Mouse (Mus musculus) intestine, embryonic 16.5 days (tissue): ENCODE results near the gene Efhd2. TPM values are rescaled to one million over a fixed set of nuclear protein-coding genes. Genes with fewer than 3 reads are reported as not detected.
A peak's percentile ranks its signal among the peaks of the same experiment; 100 is the strongest.

Experiments
- ATAC-seq: fragments of 200-750 bp; cut with Nextera tagmentation; 2 replicates; pipeline ENCODE4 v1.8.0; 2017; ENCODE audit warnings: moderate TSS enrichment, moderate library complexity
- H3K27ac ChIP-seq: fragments of 300-500 bp; sonication (generic); 2 replicates; pipeline ENCODE4 v1.5.1; 2014; ENCODE audit warnings: mild to moderate bottlenecking, low read length
- H3K27me3 ChIP-seq: fragments of 300-500 bp; sonication (generic); replicated peaks from 2 replicates; pipeline ENCODE4 v1.6.1; 2014; ENCODE audit warnings: low read length, control low read depth, mixed read lengths; ENCODE audit not compliant: control insufficient read depth, insufficient read depth
- H3K36me3 ChIP-seq: fragments of 300-500 bp; sonication (generic); 2 replicates; pipeline ENCODE4 v1.6.1; 2014; ENCODE audit warnings: low read length, control low read depth; ENCODE audit not compliant: control insufficient read depth, insufficient read depth
- H3K4me1 ChIP-seq: fragments of 300-500 bp; sonication (generic); 2 replicates; pipeline ENCODE4 v1.6.1; 2014; ENCODE audit warnings: low read length, control low read depth, mixed read lengths; ENCODE audit not compliant: control insufficient read depth, insufficient read depth
- H3K4me2 ChIP-seq: fragments of 300-500 bp; sonication (generic); 2 replicates; pipeline ENCODE4 v1.6.1; 2014; ENCODE audit warnings: low read depth, low read length, control low read depth
- H3K4me3 ChIP-seq: fragments of 300-500 bp; sonication (generic); 2 replicates; pipeline ENCODE4 v1.5.1; 2014; ENCODE audit warnings: mild to moderate bottlenecking, low read length
- H3K9ac ChIP-seq: fragments of 300-500 bp; sonication (generic); 2 replicates; pipeline ENCODE4 v1.6.1; 2014; ENCODE audit warnings: low read depth, low read length
- H3K9me3 ChIP-seq: fragments of 300-500 bp; sonication (generic); 2 replicates; pipeline ENCODE4 v1.6.1; 2016; ENCODE audit warnings: low read length, control low read depth; ENCODE audit not compliant: control insufficient read depth
- WGBS: fragments of 180-500 bp; shearing (Covaris S2); extraction: QIAGEN DNeasy Blood & Tissue Kit; methylation state at CpG from one replicate; pipeline ENCODE4 v1.1.7; 2014; 5-methylcytosine and 5-hydroxymethylcytosine counted together
- polyA plus RNA-seq: library from polyadenylated mRNA; unstranded; fragments of >200 nt; fragmentation: Nextera tagmentation; extraction: Ambion mirVana; gene quantifications from 2 replicates; pipeline ENCODE4 v1.2.1, GENCODE M21; 2015

Gene Efhd2
- polyA plus RNA-seq, 1 experiment from 2014 or later: 140 TPM

GRCm38 (mm10) chr4:141901711-141902478 is 27.2 kb upstream of the Efhd2 start:
- no peak for ATAC-seq
- Histone ChIP-seq H3K4me2 (no peak overlapping the region), H3K4me1 (peaks cover 20% of the 10 kb centered on the region), H3K27ac (no peak overlapping the region), H3K27me3 (no peaks in the 10 kb centered on the region), H3K36me3 (no peaks in the 10 kb centered on the region), H3K9ac (no peak overlapping the region), H3K9me3 (no peaks in the 10 kb centered on the region), H3K4me3 (no peak overlapping the region)
- 74% methylated on average over 17 of the region's 17 CpGs for WGBS

- 63% methylated on average over 11 of the region's 11 CpGs for WGBS
- Histone ChIP-seq H3K4me2 (no peak overlapping the region), H3K9me3 (no peaks in the 10 kb centered on the region), H3K9ac (no peak overlapping the region), H3K27me3 (no peaks in the 10 kb centered on the region), H3K4me3 (no peak overlapping the region), H3K36me3 (no peaks in the 10 kb centered on the region), H3K27ac (0 out of 2 replicates have a peak overlapping the region, but pooled peaks have one; percentile 21), H3K4me1 (peaks cover 29% of the 10 kb centered on the region)
- no peak for ATAC-seq
Measured at GRCm38 (mm10) chr4:141900421-141900820, 25.7 kb upstream of the Efhd2 start.

GRCm38 (mm10) chr4:141899936-141900335 is 25.2 kb upstream of the Efhd2 start:
- Histone ChIP-seq H3K27ac (peak overlapping the region; percentile 70), H3K4me1 (peaks cover 31% of the 10 kb centered on the region), H3K4me2 (no peak overlapping the region), H3K9ac (no peak overlapping the region), H3K27me3 (no peaks in the 10 kb centered on the region), H3K9me3 (no peaks in the 10 kb centered on the region), H3K4me3 (no peak overlapping the region), H3K36me3 (no peaks in the 10 kb centered on the region)
- 26% methylated on average over 7 of the region's 8 CpGs for WGBS
- ATAC-seq: peak; percentile 19; the same call in 1 of the 2 replicates

- Histone ChIP-seq H3K27ac (no peak overlapping the region), H3K36me3 (no peaks in the 10 kb centered on the region), H3K4me1 (peaks cover 31% of the 10 kb centered on the region), H3K4me3 (no peak overlapping the region), H3K9ac (no peak overlapping the region), H3K9me3 (no peaks in the 10 kb centered on the region), H3K4me2 (no peak overlapping the region), H3K27me3 (no peaks in the 10 kb centered on the region)
- 83% methylated on average over 8 of the region's 8 CpGs for WGBS
- no peak for ATAC-seq
Measured at GRCm38 (mm10) chr4:141898905-141899304, 24.2 kb upstream of the Efhd2 start.

- no peaks in the 10 kb centered on the region for H3K27me3 ChIP-seq
- H3K4me2 ChIP-seq: no peak overlapping the region
- H3K4me1 ChIP-seq: peaks cover 30% of the 10 kb centered on the region
- ATAC-seq: no peak
- no peak overlapping the region for H3K27ac ChIP-seq
- H3K4me3 ChIP-seq: no peak overlapping the region
- H3K36me3 ChIP-seq: no peaks in the 10 kb centered on the region
- 39% methylated on average over 3 of the region's 3 CpGs for WGBS
- H3K9ac ChIP-seq: no peak overlapping the region
- no peaks in the 10 kb centered on the region for H3K9me3 ChIP-seq
Measured at GRCm38 (mm10) chr4:141897838-141898237, 23.1 kb upstream of the Efhd2 start.

- no peak for ATAC-seq
- no peaks in the 10 kb centered on the region for H3K36me3 ChIP-seq
- no peak overlapping the region for H3K4me2 ChIP-seq
- H3K9ac ChIP-seq: no peak overlapping the region
- no peaks in the 10 kb centered on the region for H3K27me3 ChIP-seq
- H3K4me1 ChIP-seq: peaks cover 28% of the 10 kb centered on the region
- WGBS: 81% methylated on average over 6 of the region's 6 CpGs
- H3K4me3 ChIP-seq: no peak overlapping the region
- H3K27ac ChIP-seq: no peak overlapping the region
- no peaks in the 10 kb centered on the region for H3K9me3 ChIP-seq
Measured at GRCm38 (mm10) chr4:141897225-141897624, 22.5 kb upstream of the Efhd2 start.

GRCm38 (mm10) chr4:141895772-141896171 is 21.1 kb upstream of the Efhd2 start:
- ATAC-seq: no peak

GRCm38 (mm10) chr4:141893157-141893784 is 18.6 kb upstream of the Efhd2 start:
- Histone ChIP-seq H3K4me3 (no peak overlapping the region), H3K4me1 (peaks cover 20% of the 10 kb centered on the region), H3K36me3 (no peaks in the 10 kb centered on the region), H3K4me2 (no peak overlapping the region), H3K27me3 (no peaks in the 10 kb centered on the region), H3K27ac (peak overlapping the region; percentile 49), H3K9ac (no peak overlapping the region), H3K9me3 (no peaks in the 10 kb centered on the region)
- WGBS: 69% methylated on average over 8 of the region's 8 CpGs
- ATAC-seq: peak; percentile 73

More at GRCm38 (mm10) chr4:141895772-141896171, 21.1 kb upstream of the Efhd2 start:
- no peak overlapping the region for H3K4me2 ChIP-seq
- no peak overlapping the region for H3K4me3 ChIP-seq
- H3K27ac ChIP-seq: no peak overlapping the region
- no peaks in the 10 kb centered on the region for H3K36me3 ChIP-seq
- H3K9me3 ChIP-seq: no peaks in the 10 kb centered on the region
- H3K9ac ChIP-seq: peak overlapping the region; percentile 48; the same call in 1 of the 2 replicates
- WGBS: 51% methylated on average over 12 of the region's 12 CpGs
- H3K4me1 ChIP-seq: peaks cover 28% of the 10 kb centered on the region
- no peaks in the 10 kb centered on the region for H3K27me3 ChIP-seq

GRCm38 (mm10) chr4:141886385-141886968 is 11.8 kb upstream of the Efhd2 start:
- Histone ChIP-seq H3K36me3 (no peaks in the 10 kb centered on the region), H3K27ac (no peak overlapping the region), H3K4me1 (peaks cover 6% of the 10 kb centered on the region), H3K4me3 (no peak overlapping the region), H3K4me2 (no peak overlapping the region), H3K27me3 (no peaks in the 10 kb centered on the region), H3K9ac (no peak overlapping the region), H3K9me3 (no peaks in the 10 kb centered on the region)
- 48% methylated on average over 6 of the region's 6 CpGs for WGBS
- no peak for ATAC-seq
